Mouse (Mus musculus): ENCODE results near the gene Batf3.

DNA sequence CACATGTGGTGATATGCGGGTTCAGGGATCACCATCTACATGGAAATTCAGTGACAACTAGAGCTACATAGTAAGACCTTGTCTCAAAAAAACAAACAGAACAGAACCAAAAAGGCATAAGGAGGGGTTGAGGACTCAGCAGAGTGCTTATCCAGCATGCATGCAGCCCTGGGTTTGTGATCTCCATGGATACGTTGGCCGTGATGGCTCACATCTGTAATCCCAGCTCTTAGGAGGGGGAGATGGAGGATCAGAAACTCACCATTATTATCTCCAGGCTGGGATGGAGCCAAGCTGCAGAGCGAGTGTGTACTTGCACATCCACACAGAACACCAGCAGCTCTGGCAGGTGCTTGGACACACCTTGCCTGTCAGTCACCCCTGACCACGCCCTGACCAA, 34.6 kb downstream of the Batf3 start:
- TF ChIP-seq CTCF (IDR thresholded peaks at IDR 0.05) (no peak), EP300 (IDR thresholded peaks at IDR 0.05) (no peak)
